Mouse (Mus musculus): Measurements from ENCODE around the gene Igf1r.
A peak's percentile ranks its signal among the peaks of the same experiment; 100 is the strongest.

Gene Igf1r

DNA sequence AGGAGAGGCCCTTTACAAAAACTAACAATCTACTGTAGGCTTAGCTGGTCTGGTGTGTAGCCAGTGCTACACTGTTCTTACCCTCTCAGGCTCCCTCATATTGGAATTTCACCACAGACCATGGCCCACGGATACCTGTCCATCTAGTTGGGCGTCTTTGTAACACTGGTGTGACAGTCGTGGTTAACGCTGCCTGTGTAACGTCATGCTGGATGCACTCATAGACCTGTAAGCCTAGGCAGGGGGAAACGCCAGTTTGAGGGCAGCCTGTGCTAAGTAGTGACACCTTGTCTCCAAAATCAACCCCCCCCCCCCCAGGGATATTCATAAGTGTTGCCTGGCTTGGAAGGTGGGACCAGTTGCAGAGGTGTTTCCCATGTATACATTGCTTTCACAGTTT is 4.7 kb downstream of the Igf1r start:
- DNase-seq (ENCODE audit: low read depth, low spot score) = no peak

- DNase-seq (ENCODE audit: low read depth, low spot score) = no peak
Measured at GRCm38 (mm10) chr7:67958045-67958444, 5.4 kb downstream of the Igf1r start.

DNA sequence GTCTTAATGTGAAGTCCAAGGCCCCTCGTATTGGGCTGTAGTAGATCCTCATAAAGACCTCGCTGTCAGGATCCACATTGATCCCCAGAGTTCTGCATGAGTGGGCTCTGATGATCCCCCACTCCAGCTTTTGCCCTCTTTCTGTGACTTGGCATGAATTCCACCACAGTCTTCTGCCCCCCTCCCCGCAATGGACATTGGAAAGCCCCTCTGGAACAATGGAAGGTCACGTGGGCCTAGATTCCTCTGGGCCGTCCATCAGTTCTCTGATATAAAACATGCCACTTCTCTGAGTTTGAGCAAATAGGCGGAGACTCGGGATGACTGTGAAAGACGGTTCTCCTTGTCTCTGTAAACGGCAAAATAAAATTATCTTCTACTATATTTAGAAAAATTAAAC is 8.1 kb downstream of the Igf1r start:
- no peak for DNase-seq (ENCODE audit: low read depth, low spot score)

DNA sequence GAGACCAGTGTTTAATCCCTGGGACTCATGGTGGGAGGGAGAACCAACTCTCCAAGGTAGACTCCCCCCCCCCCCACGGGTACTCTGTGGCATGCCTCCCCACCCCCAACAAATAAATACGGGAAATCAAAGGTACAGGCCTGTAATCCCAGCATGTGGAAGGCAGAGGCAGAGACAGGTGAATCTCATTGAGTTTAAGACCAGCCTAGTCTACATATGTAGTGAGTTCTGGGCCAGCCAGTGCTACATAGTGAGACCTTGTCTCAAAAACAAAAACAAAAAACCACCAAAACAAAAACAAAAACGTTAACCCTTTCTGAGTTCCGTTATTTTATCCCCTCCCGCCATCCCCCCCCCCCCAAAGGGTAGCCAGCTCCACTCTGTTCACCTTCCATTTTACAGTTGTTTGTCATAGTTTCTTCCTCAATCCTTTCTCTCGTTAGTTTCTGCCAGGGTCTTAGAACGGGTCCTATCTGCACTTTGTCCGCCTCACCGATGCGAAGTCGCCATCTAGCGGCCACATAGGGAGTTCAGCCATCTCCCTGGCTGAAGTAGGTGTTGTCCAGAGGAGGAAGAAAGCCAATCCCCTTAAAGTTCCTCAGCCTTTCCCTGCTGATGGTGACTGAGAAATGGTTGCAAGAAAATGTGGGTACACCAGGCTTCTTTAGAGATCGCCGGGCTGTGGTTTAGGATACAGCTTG is 9.1 kb downstream of the Igf1r start:
- DNase-seq (ENCODE audit: low read depth, low spot score) = peak; percentile 89

DNA sequence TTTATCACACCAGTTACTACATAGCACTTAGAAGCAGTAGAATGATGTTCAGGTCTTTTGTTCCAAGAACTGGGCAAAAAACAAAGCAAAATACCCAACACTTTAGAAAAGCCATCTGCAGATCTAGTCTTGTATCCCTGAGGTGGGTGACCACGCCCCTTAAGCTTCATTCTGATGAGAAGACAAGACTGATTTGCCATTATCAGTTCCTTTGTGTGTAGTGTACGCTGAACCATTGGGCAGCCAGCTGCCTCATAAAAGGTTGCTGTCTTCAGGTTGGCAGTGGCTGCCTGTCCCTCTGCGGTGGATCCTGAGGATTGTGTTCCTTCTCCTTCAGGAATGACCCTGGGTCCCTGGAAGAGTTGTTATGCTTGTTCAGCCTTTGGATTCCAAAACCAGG is 11.1 kb downstream of the Igf1r start:
- no peak for DNase-seq (ENCODE audit: low read depth, low spot score)

- DNase-seq (ENCODE audit: low read depth, low spot score) = peak; percentile 43
Measured at GRCm38 (mm10) chr7:67968394-67968793, 15.8 kb downstream of the Igf1r start.

- DNase-seq (ENCODE audit: low read depth, low spot score) = no peak
Measured at GRCm38 (mm10) chr7:67969076-67969475, 16.4 kb downstream of the Igf1r start.

- peak; percentile 65 for DNase-seq (ENCODE audit: low read depth, low spot score)
Measured at GRCm38 (mm10) chr7:67973180-67974014, 20.8 kb downstream of the Igf1r start.

GRCm38 (mm10) chr7:67981956-67982355 is 29.3 kb downstream of the Igf1r start:
- DNase-seq (ENCODE audit: low read depth, low spot score) = no peak

DNA sequence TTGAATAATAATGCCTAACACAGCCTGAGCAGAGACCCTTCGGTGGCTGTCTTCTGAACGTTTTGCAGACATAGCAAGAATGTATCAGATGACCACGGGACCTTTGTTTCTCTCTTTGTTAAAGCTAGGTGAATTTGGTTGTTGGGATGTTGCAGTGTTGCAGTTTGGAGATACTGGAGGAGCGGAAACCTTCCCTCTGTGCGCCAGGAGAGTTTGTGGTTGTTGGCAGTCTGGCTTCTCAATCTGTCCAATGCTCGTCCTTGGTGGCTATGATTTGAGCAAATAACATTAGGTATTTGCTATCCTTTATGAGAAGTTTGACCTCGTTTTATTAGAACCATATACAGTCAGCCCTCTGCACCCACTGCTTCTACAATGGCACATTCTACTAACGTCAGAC is 30.2 kb downstream of the Igf1r start:
- no peak for DNase-seq (ENCODE audit: low read depth, low spot score)

DNA sequence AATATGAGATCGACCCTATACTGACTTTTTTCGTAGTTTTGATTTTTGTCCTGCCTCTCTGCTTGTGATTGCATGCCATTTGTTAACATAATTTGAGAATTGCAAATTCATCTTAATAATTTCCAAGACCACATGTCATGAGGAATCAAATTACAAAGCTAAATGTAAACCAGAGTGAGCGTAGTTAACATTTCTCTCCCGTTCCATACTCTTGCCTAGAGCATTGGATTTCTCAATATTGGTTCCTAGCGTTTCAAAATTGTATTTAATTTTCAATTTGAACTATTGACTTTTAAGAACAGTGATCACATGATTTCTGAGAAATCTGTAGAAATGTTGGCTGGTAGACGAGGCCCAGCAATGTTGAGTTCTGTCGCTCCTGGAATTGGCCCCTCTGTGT is 30.8 kb downstream of the Igf1r start:
- DNase-seq (ENCODE audit: low read depth, low spot score) = no peak

DNA sequence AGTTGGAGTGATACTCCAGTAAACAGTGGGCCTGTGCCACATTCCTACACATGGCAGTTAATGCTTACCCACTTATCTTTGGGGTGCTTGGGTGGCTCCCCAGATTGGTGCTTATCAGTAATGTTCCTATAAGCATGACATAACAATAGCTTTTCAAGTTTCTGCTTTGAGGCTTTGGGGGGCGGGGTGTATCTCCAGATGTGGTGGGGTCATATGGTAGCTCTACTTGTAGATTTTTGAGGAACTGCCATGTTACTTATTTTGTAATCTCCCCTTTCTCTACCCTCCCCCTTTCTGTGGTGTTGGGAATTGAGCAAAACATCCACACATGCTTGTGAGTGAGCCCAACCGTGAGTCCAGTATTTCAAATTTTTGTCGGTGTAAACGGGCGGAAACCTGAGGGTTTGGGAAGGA is 32.4 kb downstream of the Igf1r start:
- DNase-seq (ENCODE audit: low read depth, low spot score) = no peak

- no peak for DNase-seq (ENCODE audit: low read depth, low spot score)
Measured at GRCm38 (mm10) chr7:67985511-67985910, 32.9 kb downstream of the Igf1r start.

DNA sequence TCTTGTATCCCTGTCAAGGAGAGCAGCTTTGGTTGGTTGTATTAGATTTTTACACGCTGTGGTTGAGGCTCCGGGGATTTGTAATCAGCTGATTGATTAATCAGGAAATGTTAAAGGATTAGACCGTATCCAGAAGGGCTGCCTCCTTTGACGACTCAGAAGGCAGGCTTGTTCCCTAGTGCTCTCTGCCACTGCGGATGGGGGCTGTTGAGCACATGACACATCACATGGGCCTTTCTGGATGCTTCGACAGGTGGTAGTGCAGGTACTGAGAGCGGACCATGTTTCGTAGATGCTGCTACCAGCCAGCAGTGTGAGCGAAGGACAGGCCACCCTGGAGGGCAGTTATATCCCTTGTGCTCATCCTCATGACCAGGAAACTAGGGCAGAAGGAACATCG is 33.6 kb downstream of the Igf1r start:
- DNase-seq (ENCODE audit: low read depth, low spot score) = no peak

- no peak for DNase-seq (ENCODE audit: low read depth, low spot score)
Measured at GRCm38 (mm10) chr7:67986816-67987215, 34.2 kb downstream of the Igf1r start.

DNA sequence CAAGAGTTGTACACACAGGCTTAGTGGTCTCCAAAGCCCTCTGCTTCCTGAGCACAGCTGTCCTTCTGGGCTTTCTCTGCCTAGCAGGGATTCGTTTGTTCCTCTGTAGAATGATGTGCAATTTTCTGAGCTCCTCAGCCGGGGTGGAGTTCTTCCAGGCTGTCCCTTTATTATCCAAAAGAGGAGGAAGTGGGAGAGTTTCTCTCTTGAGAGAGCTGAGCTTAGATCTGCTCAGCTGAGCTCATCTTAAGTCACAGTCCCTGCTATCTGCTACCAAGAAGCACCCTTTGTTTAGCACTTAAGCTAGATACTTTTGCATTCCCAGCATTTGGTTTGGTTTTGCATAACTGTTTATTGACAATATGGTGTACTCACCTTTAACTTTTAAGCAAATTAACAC is 36.7 kb downstream of the Igf1r start:
- no peak for DNase-seq (ENCODE audit: low read depth, low spot score)

GRCm38 (mm10) chr7:67993614-67994013 is 41.0 kb downstream of the Igf1r start:
- DNase-seq (ENCODE audit: low read depth, low spot score) = no peak

DNA sequence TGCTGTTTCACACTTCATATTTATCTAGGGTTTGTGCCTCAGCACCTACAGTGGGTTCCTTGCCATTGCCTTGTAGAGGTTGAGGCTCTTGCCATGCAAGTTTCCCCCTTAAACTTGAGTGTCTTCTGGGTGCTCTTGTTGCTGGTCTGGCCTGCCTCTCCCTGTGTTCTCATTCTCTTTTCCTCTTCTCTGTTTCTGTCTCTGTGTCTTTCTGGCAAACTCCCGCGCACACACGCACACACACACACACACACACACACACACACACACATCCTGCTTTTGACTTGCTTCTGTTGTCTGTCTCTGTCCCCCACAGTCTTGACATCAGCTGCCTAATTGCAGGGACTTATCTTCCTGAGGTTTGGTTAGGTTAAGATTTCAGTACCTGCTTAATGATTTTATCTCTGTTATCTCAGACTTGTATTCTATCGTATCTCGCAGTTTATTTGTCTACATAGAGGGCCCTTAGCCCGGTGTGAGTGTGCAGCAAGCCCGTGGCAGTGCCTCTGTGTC is 41.8 kb downstream of the Igf1r start:
- DNase-seq (ENCODE audit: low read depth, low spot score) = no peak

DNA sequence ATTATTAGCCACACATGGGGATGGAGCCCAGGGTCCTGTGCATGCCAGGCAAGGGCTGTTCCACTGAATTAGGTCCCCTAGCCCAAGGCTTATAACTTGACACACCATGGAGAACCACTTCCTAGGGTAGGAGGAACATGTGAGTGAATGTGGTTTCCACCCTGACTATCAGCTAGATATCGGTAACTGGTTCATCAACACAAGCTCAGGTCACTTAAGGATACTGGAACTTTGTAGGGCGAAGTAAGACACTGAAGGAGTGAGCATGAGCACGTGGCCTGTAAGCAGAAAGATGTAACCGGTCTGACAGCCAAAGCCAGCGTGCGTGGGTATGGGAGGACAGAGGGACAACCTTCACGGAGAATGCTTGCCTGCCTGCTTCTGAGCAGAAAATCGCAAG is 42.6 kb downstream of the Igf1r start:
- DNase-seq (ENCODE audit: low read depth, low spot score) = no peak

GRCm38 (mm10) chr7:67996202-67996960 is 43.8 kb downstream of the Igf1r start:
- DNase-seq (ENCODE audit: low read depth, low spot score) = no peak

DNA sequence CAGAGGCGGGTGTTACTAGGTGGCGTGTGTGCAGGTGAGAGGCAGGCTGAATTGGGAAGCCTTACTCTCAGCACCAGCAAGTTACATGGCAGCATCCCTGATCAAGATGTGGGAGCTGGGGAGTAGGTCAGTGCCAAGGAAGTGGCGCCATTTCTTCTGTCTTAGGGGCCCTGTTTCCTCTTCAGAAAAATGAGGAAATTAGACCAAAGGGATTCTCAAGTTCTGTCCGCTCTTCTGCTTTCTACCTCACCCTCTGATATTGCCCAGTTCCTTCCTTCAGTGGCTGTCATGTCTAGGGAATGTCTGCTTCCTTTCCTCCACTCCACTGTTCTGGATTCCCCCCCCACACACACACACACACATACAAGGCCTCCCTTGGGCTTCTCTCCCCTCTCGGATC is 48.6 kb downstream of the Igf1r start:
- DNase-seq (ENCODE audit: low read depth, low spot score) = no peak

DNA sequence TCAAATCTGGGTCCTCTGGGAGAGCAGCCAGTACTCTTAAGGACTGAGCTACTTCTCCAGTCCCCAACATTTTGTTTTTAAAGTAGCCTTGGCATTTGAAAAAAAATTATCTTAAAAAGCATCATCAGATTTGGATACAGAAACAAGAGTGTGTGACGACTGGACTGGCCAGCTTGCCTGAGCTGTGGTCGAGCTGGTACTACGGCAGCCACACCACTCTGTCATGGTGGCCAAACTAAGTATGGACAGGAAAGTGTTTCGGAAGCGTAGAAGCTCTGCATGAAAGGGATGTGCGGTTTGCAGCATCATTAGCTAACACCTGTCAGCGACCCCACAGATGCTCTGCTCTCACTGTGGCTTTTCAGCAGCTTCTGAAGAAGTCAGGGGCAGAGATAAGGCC is 53.4 kb downstream of the Igf1r start:
- no peak for DNase-seq (ENCODE audit: low read depth, low spot score)
